Mouse (Mus musculus) MEL (cell line): ENCODE measurements around the gene Ddx43. TPM values are rescaled to one million over a fixed set of nuclear protein-coding genes. Genes with fewer than 3 reads are reported as not detected.

Source experiments
- DNase-seq: peaks from one replicate; pipeline ENCODE4 v3.0.0; 2011; ENCODE audit warnings: low read depth, low spot score
- H3K27ac ChIP-seq: 2 replicates; pipeline ENCODE4 v1.5.1; 2012; ENCODE audit warnings: low read depth, mild to moderate bottlenecking, control low read depth, low read length, moderate library complexity; ENCODE audit not compliant: control insufficient read depth
- H3K27me3 ChIP-seq, 2 experiments: fragments of 150-350 bp in 1 of 2; sonication (generic) in 1 of 2; 2 replicates each; pipeline ENCODE4 v1.6.1; 2012; ENCODE audit warnings: low read length in 2 of 2, mild to moderate bottlenecking in 2 of 2, improper control_type of control experiment in 1 of 2, moderate library complexity in 1 of 2; ENCODE audit not compliant: insufficient read depth in 2 of 2, control insufficient read depth in 1 of 2
- H3K36me3 ChIP-seq, 2 experiments: 2 replicates each; pipeline ENCODE4 v1.6.1; 2012 to 2014; ENCODE audit warnings: low read length in 2 of 2, improper control_type of control experiment in 1 of 2, inconsistent platforms in 1 of 2, mild to moderate bottlenecking in 1 of 2; ENCODE audit not compliant: insufficient read depth in 2 of 2, control insufficient read depth in 1 of 2
- H3K4me1 ChIP-seq, 2 experiments: fragments of 150-350 bp in 1 of 2; sonication (generic) in 1 of 2; 2 replicates each; pipeline ENCODE4 v1.6.1; 2012; ENCODE audit warnings: low read length in 2 of 2, improper control_type of control experiment in 1 of 2, mild to moderate bottlenecking in 1 of 2; ENCODE audit not compliant: insufficient read depth in 2 of 2, control insufficient read depth in 1 of 2
- H3K4me3 ChIP-seq, 2 experiments: fragments of 150-350 bp in 1 of 2; sonication (generic) in 1 of 2; 2 replicates each; pipeline ENCODE4 v1.5.1; 2012; ENCODE audit warnings: low read depth in 2 of 2, low read length in 2 of 2, mild to moderate bottlenecking in 2 of 2, moderate library complexity in 2 of 2, control low read depth in 1 of 2, improper control_type of control experiment in 1 of 2; ENCODE audit not compliant: control insufficient read depth in 1 of 2, insufficient read depth in 1 of 2
- H3K79me2 ChIP-seq: 2 replicates; pipeline ENCODE4 v1.6.1; 2012; ENCODE audit warnings: mild to moderate bottlenecking, low read length, moderate library complexity; ENCODE audit not compliant: control insufficient read depth, poor library complexity, insufficient read depth
- H3K9ac ChIP-seq: 2 replicates; pipeline ENCODE4 v1.6.1; 2012; ENCODE audit warnings: low read depth, mild to moderate bottlenecking, control low read depth, low read length, moderate library complexity; ENCODE audit not compliant: control insufficient read depth, poor library complexity, severe bottlenecking
- H3K9me3 ChIP-seq: fragments of 150-350 bp; sonication (generic); replicated peaks from 2 replicates; pipeline ENCODE4 v1.6.1; 2012; ENCODE audit warnings: mild to moderate bottlenecking, low read length, improper control_type of control experiment, moderate library complexity; ENCODE audit not compliant: insufficient read depth
- CHD1 ChIP-seq: IDR thresholded peaks from 2 replicates; pipeline ENCODE4 v1.6.1; 2012; ENCODE audit warnings: low read depth, mild to moderate bottlenecking, inconsistent platforms, low read length, improper control_type of control experiment
- CHD2 ChIP-seq: IDR thresholded peaks from 2 replicates; pipeline ENCODE4 v1.6.1; 2011; ENCODE audit warnings: low read length, improper control_type of control experiment
- CTCF ChIP-seq, 3 experiments: IDR thresholded peaks in 2 of 3; conservative IDR thresholded peaks in 1 of 3; 2 replicates each; pipeline ENCODE4 v1.5.1; 2011 to 2012; ENCODE audit warnings: low read length in 3 of 3, low read depth in 2 of 3, mild to moderate bottlenecking in 2 of 3, improper control_type of control experiment in 1 of 3, inconsistent platforms in 1 of 3, mixed read lengths in 1 of 3, moderate library complexity in 1 of 3; ENCODE audit not compliant: control insufficient read depth in 1 of 3, insufficient read depth in 1 of 3, poor library complexity in 1 of 3, severe bottlenecking in 1 of 3
- ELF1 ChIP-seq: IDR thresholded peaks from 2 replicates; pipeline ENCODE4 v1.6.1; 2014; ENCODE audit warnings: low read depth, mild to moderate bottlenecking, inconsistent platforms, low read length, improper control_type of control experiment, moderate library complexity
- ETS1 ChIP-seq: IDR thresholded peaks from 2 replicates; pipeline ENCODE4 v1.6.1; 2012; ENCODE audit warnings: low read depth, mild to moderate bottlenecking, inconsistent platforms, low read length, improper control_type of control experiment, moderate library complexity
- GABPA ChIP-seq: IDR thresholded peaks from 2 replicates; pipeline ENCODE4 v1.6.1; 2012; ENCODE audit warnings: low read depth, mild to moderate bottlenecking, inconsistent platforms, low read length, improper control_type of control experiment, moderate library complexity
- HCFC1 ChIP-seq: IDR thresholded peaks from 2 replicates; pipeline ENCODE4 v1.6.1; 2012; ENCODE audit warnings: low read depth, mild to moderate bottlenecking, inconsistent platforms, low read length, improper control_type of control experiment, moderate library complexity
- JUND ChIP-seq: IDR thresholded peaks from 2 replicates; pipeline ENCODE4 v1.6.1; 2011; ENCODE audit warnings: low read depth, mild to moderate bottlenecking, improper control_type of control experiment, low read length
- KAT2A ChIP-seq: conservative IDR thresholded peaks from 2 replicates; pipeline ENCODE4 v1.6.1; 2012; ENCODE audit warnings: low read depth, low read length, improper control_type of control experiment, inconsistent platforms
- MAFK ChIP-seq: IDR thresholded peaks from 2 replicates; pipeline ENCODE4 v1.6.1; 2011; ENCODE audit warnings: low read depth, mild to moderate bottlenecking, low read length, improper control_type of control experiment, borderline replicate concordance
- MAX ChIP-seq: IDR thresholded peaks from 2 replicates; pipeline ENCODE4 v1.6.1; 2011; ENCODE audit warnings: low read length, improper control_type of control experiment
- MAZ ChIP-seq: IDR thresholded peaks from 2 replicates; pipeline ENCODE4 v1.6.1; 2012; ENCODE audit warnings: low read depth, mild to moderate bottlenecking, inconsistent platforms, low read length, improper control_type of control experiment
- MEF2A ChIP-seq: IDR thresholded peaks from 2 replicates; pipeline ENCODE4 v1.6.1; 2014; ENCODE audit warnings: low read depth, mild to moderate bottlenecking, inconsistent platforms, low read length, improper control_type of control experiment; ENCODE audit not compliant: poor library complexity, insufficient replicate concordance, severe bottlenecking; ENCODE audit errors: extremely low read depth
- MXI1 ChIP-seq: IDR thresholded peaks from 2 replicates; pipeline ENCODE4 v1.6.1; 2011; ENCODE audit warnings: mild to moderate bottlenecking, low read depth, low read length, improper control_type of control experiment
- MYB ChIP-seq: IDR thresholded peaks from 2 replicates; pipeline ENCODE4 v1.6.1; 2011; ENCODE audit warnings: mild to moderate bottlenecking, low read depth, low read length, improper control_type of control experiment
- MYC ChIP-seq: IDR thresholded peaks from 2 replicates; pipeline ENCODE4 v1.6.1; 2011; ENCODE audit warnings: low read depth, mild to moderate bottlenecking, low read length, improper control_type of control experiment, moderate library complexity
- NELFE ChIP-seq: IDR thresholded peaks from 2 replicates; pipeline ENCODE4 v1.6.1; 2011; ENCODE audit warnings: low read depth, low read length, improper control_type of control experiment
- NRF1 ChIP-seq: IDR thresholded peaks from 2 replicates; pipeline ENCODE4 v1.6.1; 2014; ENCODE audit warnings: low read depth, mild to moderate bottlenecking, inconsistent platforms, low read length, improper control_type of control experiment, moderate library complexity; ENCODE audit not compliant: poor library complexity, insufficient read depth, severe bottlenecking
- POLR2AphosphoS2 ChIP-seq: IDR thresholded peaks from 2 replicates; pipeline ENCODE4 v1.6.1; 2011; ENCODE audit warnings: low read length, improper control_type of control experiment
- POLR2AphosphoS5 ChIP-seq: IDR thresholded peaks from 2 replicates; pipeline ENCODE4 v1.6.1; 2012; ENCODE audit warnings: low read depth, borderline replicate concordance, mild to moderate bottlenecking, inconsistent platforms, low read length, moderate library complexity, mixed read lengths
- RAD21 ChIP-seq: IDR thresholded peaks from 2 replicates; pipeline ENCODE4 v1.6.1; 2011; ENCODE audit warnings: mild to moderate bottlenecking, low read depth, low read length, improper control_type of control experiment
- RCOR1 ChIP-seq: IDR thresholded peaks from 2 replicates; pipeline ENCODE4 v1.6.1; 2012; ENCODE audit warnings: low read depth, mild to moderate bottlenecking, inconsistent platforms, low read length, improper control_type of control experiment
- SIN3A ChIP-seq: IDR thresholded peaks from 2 replicates; pipeline ENCODE4 v1.6.1; 2012; ENCODE audit warnings: low read length, improper control_type of control experiment, inconsistent platforms
- TAL1 ChIP-seq: IDR thresholded peaks from 2 replicates; pipeline ENCODE4 v1.6.1; 2012; ENCODE audit warnings: mild to moderate bottlenecking, inconsistent platforms, low read length, moderate library complexity, mixed read lengths
- TBP ChIP-seq: IDR thresholded peaks from 2 replicates; pipeline ENCODE4 v1.8.0; 2011; ENCODE audit warnings: low read depth, low read length, improper control_type of control experiment
- UBTF ChIP-seq: IDR thresholded peaks from 2 replicates; pipeline ENCODE4 v1.6.1; 2012; ENCODE audit warnings: low read depth, mild to moderate bottlenecking, inconsistent platforms, low read length, improper control_type of control experiment, moderate library complexity, borderline replicate concordance; ENCODE audit not compliant: insufficient read depth
- USF2 ChIP-seq, 2 experiments: IDR thresholded peaks; 2 replicates each; pipeline ENCODE4 v1.6.1; 2011 to 2012; ENCODE audit warnings: improper control_type of control experiment in 2 of 2, low read length in 2 of 2, borderline replicate concordance in 1 of 2, inconsistent platforms in 1 of 2, low read depth in 1 of 2, mild to moderate bottlenecking in 1 of 2; ENCODE audit not compliant: insufficient read depth in 1 of 2
- ZMIZ1 ChIP-seq: IDR thresholded peaks from 2 replicates; pipeline ENCODE4 v1.6.1; 2012; ENCODE audit warnings: low read depth, mild to moderate bottlenecking, inconsistent platforms, low read length, improper control_type of control experiment, moderate library complexity
- ZNF384 ChIP-seq: IDR thresholded peaks from 2 replicates; pipeline ENCODE4 v1.6.1; 2012; ENCODE audit warnings: low read depth, mild to moderate bottlenecking, inconsistent platforms, low read length, improper control_type of control experiment
- polyA plus RNA-seq, 2 experiments: library from polyadenylated mRNA; stranded (reverse) in 1 of 2; unstranded in 1 of 2; fragments of >175 nt in 1 of 2; fragments of >200 nt in 1 of 2; gene quantifications; 2 replicates each; pipeline versions ENCODE4 v1.2.1 to v1.2.4; 2012; ENCODE audit warnings: low replicate concordance in 2 of 2, low read depth in 1 of 2; ENCODE audit not compliant: insufficient read length in 2 of 2, insufficient read depth in 1 of 2, missing spikeins in 1 of 2
- total RNA-seq: library from RNA; depleted of rRNA; stranded (reverse); fragments of 300-350 nt; gene quantifications from 2 replicates; pipeline ENCODE4 v1.2.3, GENCODE M21; 2012

Gene Ddx43
- total and polyA plus RNA-seq, 3 experiments, result 5.5 to 7.2 TPM; not detected in 1

DNA sequence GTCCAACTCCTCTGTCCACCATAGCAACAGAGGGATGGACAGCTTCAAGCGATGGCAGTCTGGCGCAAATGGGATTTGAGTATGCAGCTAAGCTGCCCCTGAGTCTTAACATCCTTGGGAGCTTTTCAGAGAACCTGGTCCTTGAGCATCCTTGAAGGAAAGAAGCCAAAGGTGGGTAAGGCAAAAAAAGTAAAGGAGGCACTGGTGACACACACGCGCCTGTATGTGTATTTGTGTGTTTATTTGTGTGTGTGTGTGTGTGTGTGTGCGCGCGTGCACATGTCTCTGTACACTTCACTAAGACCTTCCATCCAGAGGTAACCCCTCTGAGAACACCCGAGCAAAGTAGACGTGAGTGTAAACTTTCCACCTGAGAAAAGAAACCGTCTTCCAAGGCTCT lies 1.8 kb upstream of the Ddx43 start:
- TF ChIP-seq ETS1 (no peak), KAT2A (no peak), HCFC1 (0 out of 2 replicates have a peak, but pooled peaks have one; percentile 28), MAX (no peak), JUND (no peak), ZMIZ1 (0 out of 2 replicates have a peak, but pooled peaks have one; percentile 14), RAD21 (no peak), TBP (no peak), NELFE (peak; percentile 31; the same call in 1 of the 2 replicates), USF2 (IDR thresholded peaks at IDR 0.05; ENCODE audit: borderline replicate concordance in 1 of 2, insufficient read depth in 1 of 2, low read depth in 1 of 2, low read length in 2 of 2) (no peak), MEF2A (no peak), SIN3A (peak; percentile 45; the same call in 1 of the 2 replicates), MYB (no peak), MYC (0 out of 2 replicates have a peak, but pooled peaks have one; percentile 24), UBTF (no peak), ELF1 (0 out of 2 replicates have a peak, but pooled peaks have one; percentile 5), ZNF384 (no peak), RCOR1 (no peak), CHD2 (no peak)
- H3K4me1 ChIP-seq, result peaks cover 6 to 13% of the 10 kb centered on the region in 2 experiments
- H3K36me3 ChIP-seq, result peaks cover 0 to 17% of the 10 kb centered on the region in 2 experiments; a peak in 3 of 4 replicates
- H3K27me3 ChIP-seq, result no peaks in the 10 kb centered on the region
- peak overlapping the region; percentile 59 to 95 for H3K4me3 ChIP-seq
- H3K9ac ChIP-seq, result peak overlapping the region; percentile 89
- peak overlapping the region; percentile 85 for H3K27ac ChIP-seq
- peak; percentile 56 for DNase-seq
- no peaks in the 10 kb centered on the region for H3K9me3 ChIP-seq
- peaks cover 17% of the 10 kb centered on the region for H3K79me2 ChIP-seq

DNA sequence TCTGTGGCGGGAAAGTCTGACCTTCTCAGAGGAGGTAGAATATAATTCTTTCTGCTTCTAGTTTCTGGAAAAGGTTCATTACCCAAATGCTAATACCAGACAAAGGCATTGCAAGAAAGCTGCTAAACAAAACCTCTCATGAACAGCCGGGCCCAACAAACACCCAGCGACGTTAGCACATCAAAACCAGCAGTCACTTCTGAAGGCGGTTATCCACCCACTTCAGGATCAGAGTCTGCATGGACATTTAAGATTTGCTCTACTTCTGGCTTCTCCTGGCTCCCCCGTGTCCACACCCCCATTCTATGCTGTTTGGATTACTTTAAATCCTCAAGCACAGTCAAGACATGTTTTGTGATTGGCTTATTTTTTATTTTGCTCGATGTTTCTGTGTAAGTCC lies 975 bp upstream of the Ddx43 start:
- H3K79me2 ChIP-seq, result peaks cover 17% of the 10 kb centered on the region
- H3K9me3 ChIP-seq, result no peaks in the 10 kb centered on the region
- TF ChIP-seq MAFK, result no peak
- no peak for TF ChIP-seq NRF1
- TF ChIP-seq MAZ, result no peak
- TF ChIP-seq POLR2AphosphoS2, result no peak
- TF ChIP-seq CHD2, result no peak
- TF ChIP-seq RAD21, result no peak
- no peak for TF ChIP-seq SIN3A
- no peak for TF ChIP-seq MXI1
- TF ChIP-seq RCOR1, result no peak
- TF ChIP-seq POLR2AphosphoS5, result no peak
- TF ChIP-seq GABPA, result no peak
- no peak for TF ChIP-seq NELFE
- no peak for TF ChIP-seq USF2 (IDR thresholded peaks at IDR 0.05; ENCODE audit: borderline replicate concordance in 1 of 2, insufficient read depth in 1 of 2, low read depth in 1 of 2, low read length in 2 of 2)
- TF ChIP-seq TAL1, result no peak
- no peak for TF ChIP-seq CTCF (IDR thresholded peaks at IDR 0.05 in 2 of 3, conservative IDR thresholded peaks at IDR 0.05 in 1 of 3; ENCODE audit: control insufficient read depth in 1 of 3, insufficient read depth in 1 of 3, low read depth in 2 of 3, low read length in 3 of 3, poor library complexity in 1 of 3, severe bottlenecking in 1 of 3)
- no peak for TF ChIP-seq ETS1
- no peak for TF ChIP-seq ZMIZ1
- no peak for TF ChIP-seq MEF2A
- TF ChIP-seq CHD1, result no peak
- TF ChIP-seq, all 39 proteins: peak for 0
- Histone ChIP-seq H3K4me1 (peaks cover 6 to 13% of the 10 kb centered on the region in 2 experiments), H3K36me3 (peaks cover 0 to 17% of the 10 kb centered on the region in 2 experiments; a peak in 3 of 4 replicates), H3K27me3 (no peaks in the 10 kb centered on the region), H3K4me3 (no peak overlapping the region), H3K9ac (no peak overlapping the region), H3K27ac (no peak overlapping the region)
- DNase-seq, result no peak
